Mouse (Mus musculus): Measurements from ENCODE around the gene Nxnl2.

- no peak for TF ChIP-seq CTCF (IDR thresholded peaks at IDR 0.05; ENCODE audit: borderline replicate concordance, control insufficient read depth, extremely low read depth, insufficient read depth, low read length, poor library complexity)
- no peak for TF ChIP-seq POLR2A (IDR thresholded peaks at IDR 0.05; ENCODE audit: control insufficient read depth, extremely low read depth, insufficient read depth, low read length, poor library complexity)
These were observed 27.4 kb downstream of the Nxnl2 start for GRCm38 (mm10) chr13:51198186-51198585.

All from thymus, adult 2 months (tissue).